Mouse (Mus musculus): ENCODE results near the gene Olfm1.

Olfm1 gene

DNA sequence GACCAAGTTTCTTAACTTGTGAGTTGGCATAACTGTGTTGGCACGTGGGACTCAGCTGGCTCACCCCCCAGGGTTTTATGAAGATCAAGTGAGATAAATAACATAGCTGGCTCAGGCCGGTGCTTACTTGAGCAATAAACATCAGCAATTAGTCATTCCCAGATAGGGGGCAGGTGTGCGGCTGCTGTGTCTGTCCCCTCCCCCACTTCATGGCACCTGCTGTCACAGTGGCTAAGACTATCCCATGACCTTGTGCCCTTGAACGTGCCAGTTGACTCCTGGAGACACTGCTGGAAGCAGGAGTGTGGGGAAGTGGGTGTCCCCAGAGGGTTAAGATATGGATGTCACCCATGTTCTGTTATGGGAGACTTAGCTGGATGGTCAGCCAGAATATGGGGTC is 17.5 kb downstream of the Olfm1 start:
- no peaks in the 10 kb centered on the region for H3K36me3 ChIP-seq (ENCODE audit: control insufficient read depth, insufficient read depth, low read length, poor library complexity, severe bottlenecking)
- no peak for DNase-seq (ENCODE audit: low read depth, low spot score)
- no peaks in the 10 kb centered on the region; the same call in 1 of the 2 replicates for H3K27me3 ChIP-seq (ENCODE audit: control insufficient read depth, insufficient read depth, low read length, poor library complexity, severe bottlenecking)

DNA sequence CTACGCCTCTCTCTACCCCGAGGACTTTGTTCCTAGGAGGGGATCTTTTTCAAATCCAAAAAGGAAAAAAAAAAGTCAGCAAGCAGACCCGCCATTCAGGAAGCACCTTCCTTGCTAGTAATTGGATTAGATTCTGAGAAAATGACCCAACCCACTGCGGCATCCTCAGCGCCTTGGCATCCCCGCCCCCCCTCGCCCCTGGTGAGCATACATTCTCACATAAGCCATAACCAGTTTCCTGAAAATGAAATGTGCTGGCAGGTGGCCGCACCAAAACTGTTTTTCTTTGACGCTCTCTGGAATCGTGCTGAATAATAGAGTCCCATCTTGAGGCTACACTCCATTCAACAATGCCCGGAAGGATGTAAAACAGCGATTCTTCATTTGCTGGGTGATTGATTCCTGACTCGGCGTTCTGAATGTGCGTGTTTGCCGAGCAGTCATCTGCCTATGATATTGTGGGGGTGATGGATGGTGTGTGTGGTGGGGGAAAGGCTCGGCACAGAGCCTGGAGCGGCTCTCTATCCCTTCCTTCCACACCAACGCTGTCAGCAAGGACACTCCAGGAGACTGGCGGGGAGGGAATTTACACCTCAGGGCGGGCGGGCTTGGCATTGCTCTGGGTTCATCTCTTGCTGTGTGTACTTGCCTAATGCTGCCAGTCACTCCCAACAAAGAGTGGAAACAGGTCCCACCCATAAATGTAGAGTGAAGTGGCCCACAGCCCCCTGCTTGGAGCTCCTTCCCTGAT is 18.9 kb downstream of the Olfm1 start:
- DNase-seq (ENCODE audit: low read depth, low spot score) = no peak
- Histone ChIP-seq H3K27me3 (ENCODE audit: control insufficient read depth, insufficient read depth, low read length, poor library complexity, severe bottlenecking) (no peaks in the 10 kb centered on the region; the same call in 1 of the 2 replicates), H3K36me3 (ENCODE audit: control insufficient read depth, insufficient read depth, low read length, poor library complexity, severe bottlenecking) (no peaks in the 10 kb centered on the region)

DNA sequence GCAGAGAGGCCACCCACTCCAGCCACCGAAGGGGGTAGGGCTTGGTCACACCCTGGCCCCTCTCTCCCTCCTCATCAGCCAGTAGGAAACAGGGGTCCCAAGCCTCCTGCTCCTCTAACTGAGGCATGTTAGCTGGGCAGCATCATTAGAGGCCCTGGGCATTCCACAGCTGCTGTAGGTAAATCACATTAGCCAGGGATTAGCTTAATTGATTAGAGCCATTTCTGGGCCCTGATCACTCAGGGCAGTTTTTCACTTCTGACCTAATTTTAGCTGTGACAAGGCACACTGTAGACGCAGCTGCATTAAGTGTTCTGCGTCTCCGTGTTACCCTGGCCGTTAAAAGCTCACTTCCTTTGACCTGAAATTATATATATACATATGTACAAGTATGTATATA is 20.1 kb downstream of the Olfm1 start:
- Histone ChIP-seq H3K27me3 (ENCODE audit: control insufficient read depth, insufficient read depth, low read length, poor library complexity, severe bottlenecking) (no peaks in the 10 kb centered on the region), H3K36me3 (ENCODE audit: control insufficient read depth, insufficient read depth, low read length, poor library complexity, severe bottlenecking) (no peaks in the 10 kb centered on the region)
- no peak for DNase-seq (ENCODE audit: low read depth, low spot score)

DNA sequence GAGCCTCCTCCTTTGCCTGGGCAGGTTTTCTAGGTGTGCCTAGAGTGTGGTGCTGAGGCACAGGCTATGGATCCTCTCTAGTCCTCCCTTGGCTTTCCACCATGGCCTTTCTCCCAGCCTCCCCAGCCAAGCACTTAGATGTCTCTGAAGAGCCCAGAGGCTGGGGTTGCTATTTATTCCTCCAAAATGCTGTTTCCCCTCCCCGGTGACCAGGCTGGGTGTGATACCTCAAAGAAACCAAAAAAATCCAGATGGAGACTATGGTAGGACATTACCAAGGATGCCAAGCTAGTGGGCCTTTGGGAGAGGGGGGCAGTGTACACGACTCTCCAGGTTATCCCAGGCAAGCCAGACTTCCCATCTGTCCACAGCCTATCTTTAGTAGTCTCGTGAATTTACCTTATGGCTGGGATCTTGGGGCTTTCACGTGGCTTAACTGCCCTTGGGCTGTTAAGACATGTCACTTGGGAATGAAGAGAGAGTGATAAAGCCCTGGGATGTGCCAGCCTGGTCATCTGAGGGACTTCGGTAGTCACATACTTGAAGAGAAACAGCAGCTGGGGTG is 23.5 kb downstream of the Olfm1 start:
- no peaks in the 10 kb centered on the region for H3K36me3 ChIP-seq (ENCODE audit: control insufficient read depth, insufficient read depth, low read length, poor library complexity, severe bottlenecking)
- no peak for DNase-seq (ENCODE audit: low read depth, low spot score)
- H3K27me3 ChIP-seq (ENCODE audit: control insufficient read depth, insufficient read depth, low read length, poor library complexity, severe bottlenecking) = no peaks in the 10 kb centered on the region

DNA sequence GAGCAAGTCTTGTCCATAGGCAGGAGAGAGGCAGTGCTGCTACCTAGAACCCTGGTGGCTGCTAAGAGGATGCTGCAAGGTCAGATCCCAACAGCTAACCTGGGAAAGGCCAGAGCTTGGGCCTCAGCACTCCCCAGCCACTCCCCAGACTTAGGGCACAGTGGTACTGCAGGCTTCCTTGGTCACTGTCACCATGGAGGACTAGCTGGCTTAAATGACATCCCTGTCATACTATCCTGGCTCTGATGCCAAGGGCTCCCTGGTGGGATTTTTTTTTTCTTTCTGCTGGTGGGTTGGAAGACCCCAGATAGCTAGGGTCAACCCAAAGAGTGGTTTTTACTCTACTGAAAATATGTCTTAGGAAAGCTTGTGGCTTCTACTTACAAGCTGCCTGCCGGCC is 25.0 kb downstream of the Olfm1 start:
- H3K27me3 ChIP-seq (ENCODE audit: control insufficient read depth, insufficient read depth, low read length, poor library complexity, severe bottlenecking) = no peaks in the 10 kb centered on the region
- no peak for DNase-seq (ENCODE audit: low read depth, low spot score)
- H3K36me3 ChIP-seq (ENCODE audit: control insufficient read depth, insufficient read depth, low read length, poor library complexity, severe bottlenecking) = no peaks in the 10 kb centered on the region

DNA sequence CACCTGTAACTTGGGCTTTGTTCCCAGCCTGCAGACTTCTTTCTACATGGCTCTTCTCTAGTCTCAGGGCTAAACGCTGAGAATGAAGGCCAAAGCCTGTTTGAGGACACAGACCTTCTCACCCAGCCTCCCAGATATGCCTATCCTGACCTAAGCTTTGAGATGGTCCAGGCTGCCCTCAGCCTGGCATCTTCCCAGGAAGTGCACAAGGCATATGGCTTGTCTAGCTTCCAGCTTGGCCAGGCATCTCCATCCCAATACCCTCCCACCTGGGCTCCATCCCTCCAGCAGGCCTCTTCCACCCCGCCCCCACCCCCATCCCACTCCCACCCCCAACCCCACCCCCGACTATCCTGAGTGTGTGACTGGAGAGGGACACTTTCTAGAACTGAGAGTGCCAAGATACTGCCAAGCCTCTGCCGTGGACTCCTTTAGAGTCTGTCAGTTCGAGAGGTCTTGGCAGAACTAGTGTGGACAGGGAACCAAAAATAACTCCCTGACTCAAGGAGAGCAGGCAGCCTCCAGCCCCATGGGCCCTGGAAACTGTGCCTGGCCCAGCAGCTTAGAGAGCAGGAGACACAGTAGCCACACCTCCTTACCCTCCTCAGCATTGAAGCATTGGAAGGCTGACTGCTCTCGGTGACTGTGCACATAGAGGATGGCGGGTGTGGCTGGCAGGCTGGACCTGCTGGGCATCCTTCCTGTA is 26.0 kb downstream of the Olfm1 start:
- DNase-seq (ENCODE audit: low read depth, low spot score) = no peak
- no peaks in the 10 kb centered on the region for H3K27me3 ChIP-seq (ENCODE audit: control insufficient read depth, insufficient read depth, low read length, poor library complexity, severe bottlenecking)
- no peaks in the 10 kb centered on the region for H3K36me3 ChIP-seq (ENCODE audit: control insufficient read depth, insufficient read depth, low read length, poor library complexity, severe bottlenecking)

DNA sequence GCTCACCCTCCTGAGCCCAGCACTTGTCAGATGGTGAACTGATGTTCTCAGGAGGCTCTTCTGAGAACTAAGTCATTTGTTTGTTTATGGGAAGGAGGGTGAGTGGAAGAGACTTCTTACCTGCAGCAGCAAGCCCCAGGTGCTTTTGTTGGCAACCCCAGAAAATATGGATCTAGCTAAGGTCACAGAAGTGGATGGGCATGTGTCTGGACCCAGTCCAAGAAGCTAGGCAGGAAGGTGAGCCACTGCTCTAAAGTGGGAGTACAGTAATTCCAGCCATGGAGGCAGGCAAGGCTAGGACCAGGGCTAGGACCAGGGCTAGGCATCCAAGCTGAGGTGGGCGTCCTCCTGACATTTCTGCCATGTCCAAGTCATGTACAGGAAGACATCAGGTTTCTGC is 26.8 kb downstream of the Olfm1 start:
- no peaks in the 10 kb centered on the region for H3K36me3 ChIP-seq (ENCODE audit: control insufficient read depth, insufficient read depth, low read length, poor library complexity, severe bottlenecking)
- no peak for DNase-seq (ENCODE audit: low read depth, low spot score)

DNA sequence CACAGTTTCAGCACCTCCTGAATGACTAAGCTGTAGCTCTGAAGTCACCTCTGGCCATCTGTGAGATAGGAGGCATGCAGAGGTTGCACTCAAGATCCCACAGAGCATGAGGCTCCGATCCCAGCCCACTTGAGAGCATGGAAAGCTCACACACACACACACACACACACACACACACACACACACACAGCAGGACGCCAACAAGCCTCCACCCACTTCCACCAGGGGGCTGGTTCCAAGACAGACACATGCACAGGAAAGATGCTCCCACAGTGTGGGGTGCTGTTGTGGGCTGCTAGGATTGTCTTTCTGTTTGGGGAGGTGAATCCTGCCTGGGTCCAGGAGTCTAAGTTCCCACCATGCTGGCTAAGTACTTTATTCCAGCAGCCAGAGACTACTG is 29.0 kb downstream of the Olfm1 start:
- no peaks in the 10 kb centered on the region for H3K27me3 ChIP-seq (ENCODE audit: control insufficient read depth, insufficient read depth, low read length, poor library complexity, severe bottlenecking)
- no peak for DNase-seq (ENCODE audit: low read depth, low spot score)

More for the DNA sequence above, 26.8 kb downstream of the Olfm1 start:
- no peaks in the 10 kb centered on the region for H3K27me3 ChIP-seq (ENCODE audit: control insufficient read depth, insufficient read depth, low read length, poor library complexity, severe bottlenecking)

DNA sequence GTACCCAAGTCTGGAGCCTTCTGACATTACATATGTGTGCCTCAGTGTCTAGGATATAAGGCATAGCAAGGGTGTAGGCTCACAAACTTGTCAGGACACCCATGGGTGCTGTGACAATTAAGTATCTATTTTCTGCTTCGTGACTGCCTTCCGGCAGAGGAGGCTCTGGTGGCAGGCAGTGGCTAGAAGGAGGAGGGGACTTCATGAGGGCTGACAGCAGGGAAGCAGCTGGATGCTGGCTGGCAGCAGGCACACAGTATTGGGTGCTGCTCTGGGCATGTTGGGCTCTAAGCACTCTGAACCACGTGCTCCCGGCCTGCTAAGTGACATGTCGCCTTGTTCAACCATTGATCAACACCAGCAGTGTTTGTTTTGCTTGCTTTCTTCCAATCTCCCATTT is 32.0 kb downstream of the Olfm1 start:
- Histone ChIP-seq H3K27me3 (ENCODE audit: control insufficient read depth, insufficient read depth, low read length, poor library complexity, severe bottlenecking) (no peaks in the 10 kb centered on the region), H3K36me3 (ENCODE audit: control insufficient read depth, insufficient read depth, low read length, poor library complexity, severe bottlenecking) (no peaks in the 10 kb centered on the region)
- DNase-seq (ENCODE audit: low read depth, low spot score) = no peak

More for the DNA sequence above, 29.0 kb downstream of the Olfm1 start:
- no peaks in the 10 kb centered on the region for H3K36me3 ChIP-seq (ENCODE audit: control insufficient read depth, insufficient read depth, low read length, poor library complexity, severe bottlenecking)

DNA sequence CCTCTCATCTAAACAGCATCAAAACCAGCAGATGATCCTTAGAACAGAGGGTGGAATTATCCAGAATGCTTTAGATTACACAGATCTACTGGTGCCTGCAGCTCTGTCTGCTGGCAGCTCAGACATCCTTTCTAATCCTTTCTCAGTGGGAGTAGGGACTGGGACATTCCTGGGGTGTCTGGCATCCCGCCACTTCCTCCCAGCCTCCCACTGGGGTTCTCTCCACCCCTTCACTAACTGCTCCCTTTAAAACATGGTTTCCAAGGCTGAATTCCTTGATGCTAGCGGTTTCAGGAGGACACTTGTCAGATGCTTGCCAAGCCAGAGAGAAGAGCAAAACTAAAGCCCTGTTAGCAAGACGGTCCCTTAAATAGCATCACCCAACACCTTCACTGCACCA is 33.1 kb downstream of the Olfm1 start:
- Histone ChIP-seq H3K27me3 (ENCODE audit: control insufficient read depth, insufficient read depth, low read length, poor library complexity, severe bottlenecking) (no peaks in the 10 kb centered on the region), H3K36me3 (ENCODE audit: control insufficient read depth, insufficient read depth, low read length, poor library complexity, severe bottlenecking) (no peaks in the 10 kb centered on the region)
- DNase-seq (ENCODE audit: low read depth, low spot score) = no peak

DNA sequence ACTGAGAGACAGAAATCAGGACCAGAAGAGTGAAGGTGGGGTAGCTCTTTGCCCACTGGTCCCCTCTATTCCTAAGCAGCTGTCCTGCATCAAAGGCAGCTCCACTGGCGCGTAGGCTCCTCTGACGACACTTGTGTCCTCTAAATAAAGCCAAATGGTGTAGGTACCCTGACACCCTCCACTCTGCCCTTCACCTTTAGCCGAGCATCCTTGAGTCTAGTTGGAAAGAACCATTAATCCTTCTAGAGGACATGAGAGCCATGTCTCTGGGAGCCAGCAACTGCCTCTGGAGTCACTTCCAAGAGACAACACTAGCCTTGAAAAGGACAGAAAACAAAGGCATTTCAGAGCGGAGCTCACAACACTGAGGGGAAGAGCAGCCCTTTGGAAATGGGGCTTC is 34.2 kb downstream of the Olfm1 start:
- no peak for DNase-seq (ENCODE audit: low read depth, low spot score)
- Histone ChIP-seq H3K27me3 (ENCODE audit: control insufficient read depth, insufficient read depth, low read length, poor library complexity, severe bottlenecking) (no peaks in the 10 kb centered on the region), H3K36me3 (ENCODE audit: control insufficient read depth, insufficient read depth, low read length, poor library complexity, severe bottlenecking) (no peaks in the 10 kb centered on the region)

DNA sequence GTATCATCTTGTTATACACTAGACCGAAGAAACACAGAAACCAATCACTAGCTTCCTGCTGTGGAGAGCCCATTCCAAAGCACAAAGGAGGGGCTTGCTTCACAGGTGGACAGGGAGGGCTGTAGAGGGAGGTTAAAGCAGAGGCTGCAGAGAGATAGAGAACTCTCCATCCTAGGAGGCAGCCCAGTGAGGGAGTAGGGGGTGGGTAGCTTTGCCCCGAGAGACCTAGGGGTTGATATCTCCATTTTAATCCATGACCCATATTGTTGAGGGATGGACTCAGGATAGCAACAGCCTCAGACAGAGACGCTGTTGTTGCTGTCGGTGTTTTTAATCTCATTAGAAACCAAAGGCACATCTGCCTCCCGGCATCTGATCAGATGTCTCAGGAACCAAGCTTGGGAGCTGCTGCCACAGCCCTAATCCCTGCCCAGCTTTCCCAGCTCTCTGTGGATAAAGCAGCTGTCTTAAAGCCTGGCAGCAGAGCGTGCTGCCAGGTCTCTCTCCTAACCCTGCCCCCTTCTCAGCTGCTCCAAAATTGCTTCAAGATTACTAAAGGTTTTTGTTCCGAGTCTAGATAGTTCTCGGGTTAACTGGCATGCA is 34.9 kb downstream of the Olfm1 start:
- no peaks in the 10 kb centered on the region for H3K27me3 ChIP-seq (ENCODE audit: control insufficient read depth, insufficient read depth, low read length, poor library complexity, severe bottlenecking)
- no peaks in the 10 kb centered on the region for H3K36me3 ChIP-seq (ENCODE audit: control insufficient read depth, insufficient read depth, low read length, poor library complexity, severe bottlenecking)
- no peak for DNase-seq (ENCODE audit: low read depth, low spot score)

DNA sequence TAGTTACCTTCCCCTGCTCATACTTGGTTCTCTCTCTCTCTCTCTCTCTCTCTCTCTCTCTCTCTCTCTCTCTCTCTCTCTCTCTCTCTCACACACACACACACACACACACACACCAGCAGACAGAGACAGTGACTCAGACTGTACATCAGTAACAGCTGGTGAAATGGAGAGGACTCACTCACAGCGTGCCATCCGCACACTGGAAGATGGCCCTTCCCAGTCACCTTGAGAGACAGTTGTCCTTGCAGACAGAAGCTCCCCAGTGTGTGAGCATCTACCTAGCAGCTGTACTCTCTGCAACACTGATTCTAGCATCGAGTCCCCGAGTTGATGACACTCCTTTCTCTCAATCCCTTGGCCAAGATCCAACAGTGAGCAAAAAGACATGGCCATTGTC is 35.6 kb downstream of the Olfm1 start:
- no peak for DNase-seq (ENCODE audit: low read depth, low spot score)
- no peaks in the 10 kb centered on the region for H3K27me3 ChIP-seq (ENCODE audit: control insufficient read depth, insufficient read depth, low read length, poor library complexity, severe bottlenecking)

DNA sequence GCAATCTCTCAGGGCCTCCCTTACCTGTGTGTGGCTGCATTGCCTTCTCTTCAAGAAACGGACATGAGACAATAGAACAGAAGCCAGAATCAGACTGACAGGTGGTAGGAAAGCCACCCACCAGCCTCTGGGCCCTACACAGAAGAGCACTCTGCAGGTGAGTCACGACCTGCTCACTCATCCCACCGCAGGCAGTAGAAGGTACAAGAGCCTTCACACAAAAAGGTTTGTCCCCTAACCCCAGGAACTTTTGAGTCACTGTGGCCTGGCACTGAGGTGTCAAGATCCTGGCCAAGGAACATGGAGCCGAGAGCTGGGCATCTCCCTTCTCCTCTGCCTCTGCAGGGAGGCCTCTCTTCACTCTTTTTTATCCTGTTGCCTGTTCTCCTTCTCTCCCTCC is 42.3 kb downstream of the Olfm1 start:
- DNase-seq (ENCODE audit: low read depth, low spot score) = no peak
- no peaks in the 10 kb centered on the region for H3K27me3 ChIP-seq (ENCODE audit: control insufficient read depth, insufficient read depth, low read length, poor library complexity, severe bottlenecking)
- no peaks in the 10 kb centered on the region for H3K36me3 ChIP-seq (ENCODE audit: control insufficient read depth, insufficient read depth, low read length, poor library complexity, severe bottlenecking)

More for the DNA sequence above, 35.6 kb downstream of the Olfm1 start:
- H3K36me3 ChIP-seq (ENCODE audit: control insufficient read depth, insufficient read depth, low read length, poor library complexity, severe bottlenecking) = no peaks in the 10 kb centered on the region

DNA sequence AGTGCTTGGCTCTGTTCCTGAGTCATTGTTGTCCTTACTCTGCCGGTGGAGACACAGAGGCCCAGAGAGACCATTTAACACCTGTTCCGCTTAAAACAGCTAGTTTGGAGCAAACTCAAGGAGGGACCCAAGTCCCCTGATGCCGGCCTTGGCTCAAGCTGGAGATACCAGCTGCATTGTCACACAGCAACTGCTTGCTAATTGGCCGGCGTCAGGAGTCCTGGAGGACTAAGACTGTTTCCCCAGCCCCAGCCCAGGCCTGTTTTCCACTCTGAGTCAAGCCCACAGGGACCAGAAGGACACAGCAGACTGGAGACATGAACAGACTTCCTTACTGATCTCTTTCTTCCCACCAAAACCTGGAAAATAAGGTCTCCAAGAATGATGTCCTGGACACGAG is 43.7 kb downstream of the Olfm1 start:
- no peak for DNase-seq (ENCODE audit: low read depth, low spot score)
- no peaks in the 10 kb centered on the region for H3K36me3 ChIP-seq (ENCODE audit: control insufficient read depth, insufficient read depth, low read length, poor library complexity, severe bottlenecking)
- no peaks in the 10 kb centered on the region for H3K27me3 ChIP-seq (ENCODE audit: control insufficient read depth, insufficient read depth, low read length, poor library complexity, severe bottlenecking)
